In genomic region chr19:3648830-3649450, GRCm38 (mm10) we compare ENCODE assay signal across 18 mouse cellular contexts. TPM values are rescaled to one million over a fixed set of nuclear protein-coding genes. Genes with fewer than 3 reads are reported as not detected.
DNase-seq lines count a peak whose midpoint lies in the region; ATAC-seq and TF ChIP-seq lines count a peak whose summit lies in the region.
"Had no signal": no experiment of that assay in that cellular context is flagged by ENCODE, and none has a peak within 500 bp of the region (broad histone marks: within the 10 kb centered on the region; RNA-seq: fewer than 3 reads in every experiment).

No protein-coding gene starts in this region.

- in situ Hi-C loops in ES-E14 (cut with MboI; ENCODE audit: low sequenced_read_pairs in 2 of 2, unreplicated experiment in 2 of 2): no loop called here

- no peaks in the 10 kb centered on the region for H3K27me3 ChIP-seq in hindbrain, embryonic 13.5 days
- no peaks in the 10 kb centered on the region for H3K27me3 ChIP-seq in hindbrain, embryonic 10.5 days (ENCODE audit: insufficient read depth, poor library complexity, severe bottlenecking)
- no peaks in the 10 kb centered on the region for H3K27me3 ChIP-seq in midbrain, embryonic 11.5 days (ENCODE audit: control insufficient read depth, insufficient read depth, low read length)
- H3K27me3 ChIP-seq in midbrain, embryonic 10.5 days (ENCODE audit: low read depth, poor library complexity, severe bottlenecking): no peaks in the 10 kb centered on the region
- H3K27me3 ChIP-seq in liver, embryonic 13.5 days: no peaks in the 10 kb centered on the region
- H3K27me3 ChIP-seq: intestine, embryonic 15.5 days; limb, embryonic 12.5 days; neural tube, embryonic 12.5 days had no signal

- DNase-seq in hindbrain, embryonic 10.5 days (ENCODE audit: low spot score): no peak
- no peak for DNase-seq in midbrain, embryonic 11.5 days (ENCODE audit: low spot score, missing footprints)
- no peak for DNase-seq in midbrain, embryonic 10.5 days (ENCODE audit: low spot score)
- DNase-seq in ES-E14 (ENCODE audit: low read depth, low spot score): peak; percentile 35
- no peak for DNase-seq in liver, embryonic 13.5 days
- no peak for DNase-seq in gastrocnemius, postnatal 14 days
- DNase-seq: adrenal gland, adult 8-10 months; cerebellum, adult 9-10 months; gastrocnemius, postnatal 36 days; lung, adult 18-20 months; lung, postnatal 14 days; thymus, adult 2 months had no signal

- H3K9me3 ChIP-seq in hindbrain, embryonic 13.5 days: no peaks in the 10 kb centered on the region
- H3K9me3 ChIP-seq in hindbrain, embryonic 10.5 days: peaks cover 9% of the 10 kb centered on the region
- no peaks in the 10 kb centered on the region; the same call in 1 of the 2 replicates for H3K9me3 ChIP-seq in midbrain, embryonic 11.5 days (ENCODE audit: control insufficient read depth, low read length)
- peaks cover 12% of the 10 kb centered on the region; the same call in 1 of the 2 replicates for H3K9me3 ChIP-seq in midbrain, embryonic 10.5 days (replicated peaks)
- no peaks in the 10 kb centered on the region for H3K9me3 ChIP-seq in ES-E14 (ENCODE audit: control insufficient read depth, insufficient read depth, low read depth, low read length)
- H3K9me3 ChIP-seq in liver, embryonic 13.5 days (replicated peaks): no peaks in the 10 kb centered on the region
- H3K9me3 ChIP-seq: intestine, embryonic 15.5 days; megakaryocyte, embryonic 14.5 days; neural tube, embryonic 12.5 days had no signal

- H3K27ac ChIP-seq in hindbrain, embryonic 13.5 days: no peak overlapping the region
- no peak overlapping the region for H3K27ac ChIP-seq in hindbrain, embryonic 10.5 days
- no peak overlapping the region for H3K27ac ChIP-seq in midbrain, embryonic 11.5 days (ENCODE audit: low read depth, low read length)
- no peak overlapping the region for H3K27ac ChIP-seq in midbrain, embryonic 10.5 days (replicated peaks)
- H3K27ac ChIP-seq in ES-E14 (ENCODE audit: insufficient read depth, low read depth, low read length, poor library complexity, severe bottlenecking): no peak overlapping the region
- no peak overlapping the region for H3K27ac ChIP-seq in liver, embryonic 13.5 days
- H3K27ac ChIP-seq: intestine, embryonic 15.5 days; limb, embryonic 12.5 days; neural tube, embryonic 12.5 days had no signal

- WGBS in hindbrain, embryonic 13.5 days: 49% methylated on average over 5 of the region's 11 CpGs
- WGBS in hindbrain, embryonic 10.5 days: 44% methylated on average over 8 of the region's 11 CpGs
- 38% methylated on average over 6 of the region's 11 CpGs for WGBS in midbrain, embryonic 11.5 days
- 50% methylated on average over 7 of the region's 11 CpGs for WGBS in midbrain, embryonic 10.5 days
- WGBS in liver, embryonic 13.5 days (ENCODE audit: insufficient replicate concordance): 77% methylated on average over 8 of the region's 11 CpGs

- ATAC-seq in hindbrain, embryonic 13.5 days (ENCODE audit: low FRiP score): 0 out of 2 replicates have a peak, but pooled peaks have one; percentile 24
- ATAC-seq in midbrain, embryonic 11.5 days (ENCODE audit: low FRiP score): peak; percentile 44; the same call in 1 of the 2 replicates
- ATAC-seq in liver, embryonic 13.5 days (ENCODE audit: low read depth): peak; percentile 30; the same call in 1 of the 2 replicates
- ATAC-seq: forebrain, embryonic 16.5 days; intestine, embryonic 15.5 days had no signal

- no peaks in the 10 kb centered on the region for H3K4me1 ChIP-seq in hindbrain, embryonic 13.5 days (replicated peaks)
- H3K4me1 ChIP-seq in hindbrain, embryonic 10.5 days (replicated peaks): peaks cover 30% of the 10 kb centered on the region
- no peaks in the 10 kb centered on the region for H3K4me1 ChIP-seq in midbrain, embryonic 11.5 days (ENCODE audit: control insufficient read depth, insufficient read depth, low read length)
- peaks cover 6% of the 10 kb centered on the region; the same call in 1 of the 2 replicates for H3K4me1 ChIP-seq in midbrain, embryonic 10.5 days
- H3K4me1 ChIP-seq in ES-E14 (ENCODE audit: control insufficient read depth in 2 of 2, insufficient read depth in 2 of 2, low read length in 2 of 2, poor library complexity in 1 of 2): peaks cover 0 to 4% of the 10 kb centered on the region in 2 experiments; a peak in 1 of 4 replicates
- peaks cover 14% of the 10 kb centered on the region for H3K4me1 ChIP-seq in liver, embryonic 13.5 days (replicated peaks)
- H3K4me1 ChIP-seq: neural tube, embryonic 12.5 days had no signal

- H3K36me3 ChIP-seq in hindbrain, embryonic 13.5 days: peaks cover 22% of the 10 kb centered on the region
- H3K36me3 ChIP-seq in hindbrain, embryonic 10.5 days: peaks cover 90% of the 10 kb centered on the region
- H3K36me3 ChIP-seq in midbrain, embryonic 11.5 days (ENCODE audit: control insufficient read depth, insufficient read depth, low read length): peaks cover 11% of the 10 kb centered on the region
- peaks cover 87% of the 10 kb centered on the region for H3K36me3 ChIP-seq in midbrain, embryonic 10.5 days
- H3K36me3 ChIP-seq in ES-E14 (ENCODE audit: control insufficient read depth, insufficient read depth, low read length, poor library complexity, severe bottlenecking): peaks cover 22% of the 10 kb centered on the region; the same call in 1 of the 2 replicates
- peaks cover 64% of the 10 kb centered on the region for H3K36me3 ChIP-seq in liver, embryonic 13.5 days

- intact Hi-C loops in gastrocnemius, postnatal 14 days (cut with DNase I; ENCODE audit: low total_unique reads): no loop called here

- no peak overlapping the region for H3K4me2 ChIP-seq in hindbrain, embryonic 13.5 days
- H3K4me2 ChIP-seq in midbrain, embryonic 11.5 days: no peak overlapping the region
- no peak overlapping the region for H3K4me2 ChIP-seq in liver, embryonic 13.5 days
- H3K4me2 ChIP-seq: intestine, embryonic 15.5 days; limb, embryonic 12.5 days; neural tube, embryonic 12.5 days had no signal

- no peak overlapping the region for H3K4me3 ChIP-seq in hindbrain, embryonic 13.5 days
- H3K4me3 ChIP-seq in hindbrain, embryonic 10.5 days: no peak overlapping the region
- no peak overlapping the region for H3K4me3 ChIP-seq in midbrain, embryonic 11.5 days (ENCODE audit: low read depth, low read length)
- no peak overlapping the region for H3K4me3 ChIP-seq in midbrain, embryonic 10.5 days
- H3K4me3 ChIP-seq in ES-E14 (ENCODE audit: insufficient read depth in 1 of 2, low read depth in 1 of 2, low read length in 2 of 2, poor library complexity in 1 of 2, severe bottlenecking in 1 of 2): no peak overlapping the region
- H3K4me3 ChIP-seq in liver, embryonic 13.5 days (replicated peaks): no peak overlapping the region
- H3K4me3 ChIP-seq: intestine, embryonic 15.5 days; limb, embryonic 12.5 days; megakaryocyte, embryonic 14.5 days; neural tube, embryonic 12.5 days had no signal

- no peak overlapping the region for H3K9ac ChIP-seq in hindbrain, embryonic 13.5 days
- H3K9ac ChIP-seq in midbrain, embryonic 11.5 days (ENCODE audit: low read length): no peak overlapping the region
- H3K9ac ChIP-seq in ES-E14 (ENCODE audit: insufficient read depth, low read depth, low read length, poor library complexity, severe bottlenecking): no peak overlapping the region
- no peak overlapping the region for H3K9ac ChIP-seq in liver, embryonic 13.5 days
- H3K9ac ChIP-seq: intestine, embryonic 15.5 days; limb, embryonic 12.5 days; neural tube, embryonic 12.5 days had no signal

TF ChIP-seq in ES-E14, 5 proteins besides CTCF, POLR2A, EP300 and RAD21:
- TF ChIP-seq ZNF384 (IDR thresholded peaks at IDR 0.05; ENCODE audit: low read depth, low read length): no peak
- TF ChIP-seq CHD2 (IDR thresholded peaks at IDR 0.05; ENCODE audit: low read depth, low read length): no peak
- no peak for TF ChIP-seq ZC3H11A (IDR thresholded peaks at IDR 0.05; ENCODE audit: borderline replicate concordance, low read depth, low read length)
- TF ChIP-seq HCFC1 (IDR thresholded peaks at IDR 0.05; ENCODE audit: borderline replicate concordance, insufficient read depth, low read length): no peak

RNA-seq across cellular contexts. Expression of gene Lrp5, which starts 37.4 kb away (rescaled TPM):
- polyA plus RNA-seq in hindbrain, embryonic 13.5 days (2015; fragmentation: Nextera tagmentation; extraction: Ambion mirVana): 1.4 and 2.0 TPM in 2 replicates
- polyA plus RNA-seq in hindbrain, embryonic 10.5 days (2016; fragmentation: Nextera tagmentation; extraction: Ambion mirVana): 3.1 and 3.5 TPM in 2 replicates
- 2.6 and 2.8 TPM in 2 replicates for polyA plus RNA-seq in midbrain, embryonic 11.5 days (2014; fragmentation: Nextera tagmentation; extraction: Ambion mirVana)
- polyA plus RNA-seq in midbrain, embryonic 10.5 days (2016; fragmentation: Nextera tagmentation; extraction: Ambion mirVana): 2.3 and 2.5 TPM in 2 replicates
- 46.1 and 97.3 TPM in 2 replicates for total RNA-seq in ES-E14 (2012; rRNA removed)
- 1.9 and 2.0 TPM in 2 replicates for polyA plus RNA-seq in liver, embryonic 13.5 days (2015; fragmentation: Nextera tagmentation; extraction: Ambion mirVana)
- 10 to 100 TPM; 33.0 to 39.3 TPM for total RNA-seq in gastrocnemius, postnatal 14 days (2021)

RNA-seq across cellular contexts. Expression of gene 1810055G02Rik, which starts 59.2 kb away (rescaled TPM):
- polyA plus RNA-seq in hindbrain, embryonic 13.5 days (2015; fragmentation: Nextera tagmentation; extraction: Ambion mirVana): 33.5 and 33.9 TPM in 2 replicates
- 45.7 and 46.9 TPM in 2 replicates for polyA plus RNA-seq in hindbrain, embryonic 10.5 days (2016; fragmentation: Nextera tagmentation; extraction: Ambion mirVana)
- 34.6 and 38.9 TPM in 2 replicates for polyA plus RNA-seq in midbrain, embryonic 11.5 days (2014; fragmentation: Nextera tagmentation; extraction: Ambion mirVana)
- polyA plus RNA-seq in midbrain, embryonic 10.5 days (2016; fragmentation: Nextera tagmentation; extraction: Ambion mirVana): 47.1 and 48.6 TPM in 2 replicates
- total RNA-seq in ES-E14 (2012; rRNA removed): 31.4 and 39.6 TPM in 2 replicates
- polyA plus RNA-seq in liver, embryonic 13.5 days (2015; fragmentation: Nextera tagmentation; extraction: Ambion mirVana): 13.2 and 14.5 TPM in 2 replicates
- 10 to 100 TPM in 1 of 2 experiments, 1 to 10 TPM in 1; 9.7 to 15.9 TPM for total RNA-seq in gastrocnemius, postnatal 14 days (2021)
